Mouse (Mus musculus) forebrain, postnatal 0 days (tissue): Measurements from ENCODE around the gene Bag5. TPM values are rescaled to one million over a fixed set of nuclear protein-coding genes. Genes with fewer than 3 reads are reported as not detected.
A peak's percentile ranks its signal among the peaks of the same experiment; 100 is the strongest.

Experiments
- ATAC-seq: fragments of 200-750 bp; cut with Nextera tagmentation; 2 replicates; pipeline ENCODE4 v1.8.0; 2017; ENCODE audit warnings: mild to moderate bottlenecking, moderate library complexity
- DNase-seq: peaks from one replicate; pipeline ENCODE4 v3.0.0-alpha.2; 2015
- H3K27ac ChIP-seq: fragments of 300-500 bp; sonication (generic); 2 replicates; pipeline ENCODE4 v1.5.1; 2014; ENCODE audit warnings: low read depth, mild to moderate bottlenecking, antibody characterized with exemption, low read length, moderate library complexity, mixed read lengths
- H3K27me3 ChIP-seq: fragments of 300-500 bp; sonication (generic); 2 replicates; pipeline ENCODE4 v1.6.1; 2014; ENCODE audit warnings: mild to moderate bottlenecking, low read length, mixed read lengths; ENCODE audit not compliant: insufficient read depth
- H3K36me3 ChIP-seq: fragments of 300-500 bp; sonication (generic); 2 replicates; pipeline ENCODE4 v1.6.1; 2014; ENCODE audit warnings: mild to moderate bottlenecking, moderate library complexity; ENCODE audit not compliant: insufficient read depth
- H3K4me1 ChIP-seq: fragments of 300-500 bp; sonication (generic); 2 replicates; pipeline ENCODE4 v1.6.1; 2014; ENCODE audit warnings: antibody characterized with exemption; ENCODE audit not compliant: insufficient read depth
- H3K4me2 ChIP-seq: fragments of 300-500 bp; sonication (generic); 2 replicates; pipeline ENCODE4 v1.6.1; 2014; ENCODE audit warnings: low read depth, mild to moderate bottlenecking, moderate library complexity
- H3K4me3 ChIP-seq: fragments of 300-500 bp; sonication (generic); 2 replicates; pipeline ENCODE4 v1.5.1; 2014; ENCODE audit warnings: low read depth, low read length, mixed read lengths
- H3K9ac ChIP-seq: fragments of 300-500 bp; sonication (generic); 2 replicates; pipeline ENCODE4 v1.6.1; 2014; ENCODE audit warnings: mild to moderate bottlenecking
- H3K9me3 ChIP-seq: fragments of 300-500 bp; sonication (generic); 2 replicates; pipeline ENCODE4 v1.6.1; 2016; ENCODE audit warnings: low read length
- CTCF ChIP-seq: sonication (generic); IDR thresholded peaks from 2 replicates; pipeline ENCODE4 v1.5.1; 2016; ENCODE audit warnings: antibody characterized with exemption, control low read depth, low read depth
- WGBS: fragments of 180-500 bp; shearing (Covaris S2); extraction: QIAGEN DNeasy Blood & Tissue Kit; methylation state at CpG from one replicate; pipeline ENCODE4 v1.1.7; 2014; 5-methylcytosine and 5-hydroxymethylcytosine counted together
- polyA plus RNA-seq: library from polyadenylated mRNA; unstranded; fragments of >200 nt; fragmentation: Nextera tagmentation; extraction: Ambion mirVana; gene quantifications from 2 replicates; pipeline ENCODE4 v1.2.1, GENCODE M21; 2015
- total RNA-seq: library from RNA; depleted of rRNA; stranded (reverse); fragments of >200 nt; gene quantifications from 2 replicates; pipeline ENCODE4 v1.2.3, GENCODE M21; 2014

Gene Bag5
- total and polyA plus RNA-seq, 2 experiments from 2014 or later, result 50.6 to 71.2 TPM

- no peak for ATAC-seq
- Histone ChIP-seq H3K9me3 (no peaks in the 10 kb centered on the region), H3K4me3 (no peak overlapping the region), H3K36me3 (peaks cover 4% of the 10 kb centered on the region; the same call in 1 of the 2 replicates), H3K4me1 (peaks cover 19% of the 10 kb centered on the region), H3K4me2 (no peak overlapping the region), H3K9ac (no peak overlapping the region), H3K27me3 (no peaks in the 10 kb centered on the region), H3K27ac (no peak overlapping the region)
- DNase-seq, result no peak
- 90% methylated on average over 6 of the region's 6 CpGs for WGBS
- no peak for TF ChIP-seq CTCF
Observed at GRCm38 (mm10) chr12:111675797-111676580, 37.1 kb downstream of the Bag5 start.

- no peak for DNase-seq
- Histone ChIP-seq H3K9ac (no peak overlapping the region), H3K4me2 (no peak overlapping the region), H3K36me3 (no peaks in the 10 kb centered on the region), H3K4me3 (no peak overlapping the region), H3K27ac (no peak overlapping the region), H3K4me1 (peaks cover 19% of the 10 kb centered on the region), H3K27me3 (no peaks in the 10 kb centered on the region), H3K9me3 (no peaks in the 10 kb centered on the region)
- 67% methylated on average over 2 of the region's 2 CpGs for WGBS
- TF ChIP-seq CTCF, result no peak
- no peak for ATAC-seq
Observed at GRCm38 (mm10) chr12:111674850-111675486, 38.1 kb downstream of the Bag5 start.

GRCm38 (mm10) chr12:111672581-111672980 lies 40.5 kb downstream of the Bag5 start:
- Histone ChIP-seq H3K9ac (peak overlapping the region; percentile 97), H3K27me3 (no peaks in the 10 kb centered on the region), H3K36me3 (peaks cover 7% of the 10 kb centered on the region; the same call in 1 of the 2 replicates), H3K4me3 (peak overlapping the region; percentile 82), H3K4me1 (peaks cover 26% of the 10 kb centered on the region), H3K27ac (peak overlapping the region; percentile 91), H3K4me2 (peak overlapping the region; percentile 93), H3K9me3 (no peaks in the 10 kb centered on the region)
- ATAC-seq, result no peak
- no peak for DNase-seq
- 10% methylated on average over 12 of the region's 12 CpGs for WGBS
- no peak for TF ChIP-seq CTCF

GRCm38 (mm10) chr12:111672176-111672575 lies 40.9 kb downstream of the Bag5 start, which contains the start of gene Ckb:
Gene Ckb (minus strand): TSS chr12:111672338.
- peak within 1 kb of the TSS; percentile 93 for H3K4me2 ChIP-seq
- H3K27ac ChIP-seq, result peak within 1 kb of the TSS; percentile 91
- H3K9me3 ChIP-seq, result no peaks in the 10 kb centered on the region
- peak within 1 kb of the TSS; percentile 82 for H3K4me3 ChIP-seq
- 4% methylated on average over 31 of the region's 31 CpGs for WGBS
- peak within 1 kb of the TSS; percentile 97 for H3K9ac ChIP-seq
- TF ChIP-seq CTCF, result peak; percentile 26; the same call in 1 of the 2 replicates
- ATAC-seq (peak; percentile 91), DNase-seq (peak; percentile 96)
- no peaks in the 10 kb centered on the region for H3K27me3 ChIP-seq
- peaks cover 22% of the 10 kb centered on the region for H3K4me1 ChIP-seq
- peaks cover 10% of the 10 kb centered on the region; the same call in 1 of the 2 replicates for H3K36me3 ChIP-seq

GRCm38 (mm10) chr12:111671431-111671902 lies 41.6 kb downstream of the Bag5 start:
- peak; percentile 87 for DNase-seq

GRCm38 (mm10) chr12:111670976-111671375 lies 42.1 kb downstream of the Bag5 start:
- H3K9me3 ChIP-seq, result no peaks in the 10 kb centered on the region
- DNase-seq (peak; percentile 54), ATAC-seq (peak; percentile 16; the same call in 1 of the 2 replicates)
- H3K4me2 ChIP-seq, result peak overlapping the region; percentile 93
- peak overlapping the region; percentile 82 for H3K4me3 ChIP-seq
- 2% methylated on average over 34 of the region's 35 CpGs for WGBS
- H3K4me1 ChIP-seq, result peaks cover 19% of the 10 kb centered on the region
- peak overlapping the region; percentile 91 for H3K27ac ChIP-seq
- H3K27me3 ChIP-seq, result no peaks in the 10 kb centered on the region
- no peak for TF ChIP-seq CTCF
- H3K9ac ChIP-seq, result peak overlapping the region; percentile 97
- H3K36me3 ChIP-seq, result peaks cover 17% of the 10 kb centered on the region; the same call in 1 of the 2 replicates

More at GRCm38 (mm10) chr12:111671431-111671902, 41.6 kb downstream of the Bag5 start:
- WGBS, result 4% methylated on average over 34 of the region's 34 CpGs
- Histone ChIP-seq H3K27ac (peak overlapping the region; percentile 91), H3K9ac (peak overlapping the region; percentile 97), H3K9me3 (no peaks in the 10 kb centered on the region), H3K4me2 (peak overlapping the region; percentile 93), H3K36me3 (peaks cover 17% of the 10 kb centered on the region; the same call in 1 of the 2 replicates), H3K4me1 (peaks cover 19% of the 10 kb centered on the region), H3K4me3 (peak overlapping the region; percentile 82), H3K27me3 (no peaks in the 10 kb centered on the region)
- peak; percentile 70 for ATAC-seq
- TF ChIP-seq CTCF, result no peak
